Comparison of ENCODE assay signal across 31 mouse cellular contexts in genomic region chr2:11194732-11195340, GRCm38 (mm10). TPM values are rescaled to one million over a fixed set of nuclear protein-coding genes. Genes with fewer than 3 reads are reported as not detected.
DNase-seq lines count a peak whose midpoint lies in the region; ATAC-seq and TF ChIP-seq lines count a peak whose summit lies in the region.
"Had no signal": no experiment of that assay in that cellular context is flagged by ENCODE, and none has a peak within 500 bp of the region (broad histone marks: within the 10 kb centered on the region; RNA-seq: fewer than 3 reads in every experiment).

No protein-coding gene starts in this region.

- no peaks in the 10 kb centered on the region for H3K4me1 ChIP-seq in midbrain, embryonic 12.5 days
- no peaks in the 10 kb centered on the region for H3K4me1 ChIP-seq in midbrain, embryonic 16.5 days (ENCODE audit: control insufficient read depth, insufficient read depth, low read length)
- no peaks in the 10 kb centered on the region for H3K4me1 ChIP-seq in hindbrain, postnatal 0 days (ENCODE audit: insufficient read depth, low read length)
- H3K4me1 ChIP-seq: embryonic facial prominence, embryonic 13.5 days; forebrain, embryonic 10.5 days; forebrain, embryonic 15.5 days; heart, embryonic 15.5 days; hindbrain, embryonic 12.5 days; limb, embryonic 15.5 days; lung, embryonic 15.5 days; midbrain, embryonic 15.5 days; stomach, embryonic 15.5 days had no signal

- DNase-seq in T-cell, adult 2 months (ENCODE audit: low spot score): peak; percentile 78
- peak; percentile 88 for DNase-seq in naive thymus-derived CD4-positive, alpha-beta T cell, adult 2 months (ENCODE audit: low read depth)
- peak; percentile 52 to 54 for DNase-seq in thymus, postnatal 36 days
- DNase-seq in layer of hippocampus, adult 9-10 months (ENCODE audit: low spot score): no peak
- DNase-seq in frontal cortex, postnatal 10 days (ENCODE audit: low spot score in 2 of 2): no peak
- no peak for DNase-seq in hindbrain, postnatal 0 days (ENCODE audit: low spot score)
- DNase-seq: adrenal gland, postnatal 36 days; B cell, adult 2 months; cerebellum, adult 18-20 months; cerebellum, postnatal 10 days; gastrocnemius, postnatal 10 days; heart, postnatal 36 days; kidney, adult 11 months; kidney, postnatal 36 days; layer of hippocampus, postnatal 36 days had no signal

- no peaks in the 10 kb centered on the region for H3K9me3 ChIP-seq in midbrain, embryonic 12.5 days
- no peaks in the 10 kb centered on the region for H3K9me3 ChIP-seq in midbrain, embryonic 16.5 days (replicated peaks; ENCODE audit: control insufficient read depth, low read length, poor library complexity, severe bottlenecking)
- no peaks in the 10 kb centered on the region for H3K9me3 ChIP-seq in hindbrain, postnatal 0 days (ENCODE audit: low read length)
- H3K9me3 ChIP-seq: embryonic facial prominence, embryonic 13.5 days; forebrain, embryonic 10.5 days; forebrain, embryonic 15.5 days; heart, embryonic 15.5 days; hindbrain, embryonic 12.5 days; kidney, embryonic 15.5 days; limb, embryonic 10.5 days; limb, embryonic 15.5 days; liver, embryonic 15.5 days; lung, embryonic 15.5 days; midbrain, embryonic 15.5 days; neural tube, embryonic 12.5 days; stomach, embryonic 15.5 days had no signal

- H3K4me3 ChIP-seq in midbrain, embryonic 12.5 days: no peak overlapping the region
- H3K4me3 ChIP-seq in midbrain, embryonic 16.5 days (ENCODE audit: low read depth, low read length): no peak overlapping the region
- no peak overlapping the region for H3K4me3 ChIP-seq in hindbrain, postnatal 0 days (ENCODE audit: low read length)
- H3K4me3 ChIP-seq: embryonic facial prominence, embryonic 13.5 days; forebrain, embryonic 10.5 days; forebrain, embryonic 15.5 days; heart, embryonic 15.5 days; hindbrain, embryonic 12.5 days; kidney, embryonic 15.5 days; limb, embryonic 10.5 days; limb, embryonic 15.5 days; liver, embryonic 15.5 days; lung, embryonic 15.5 days; midbrain, embryonic 15.5 days; neural tube, embryonic 12.5 days; stomach, embryonic 15.5 days had no signal

- 82% methylated on average over 5 of the region's 5 CpGs for WGBS in midbrain, embryonic 12.5 days
- WGBS in midbrain, embryonic 16.5 days: 89% methylated on average over 5 of the region's 5 CpGs
- 83% methylated on average over 5 of the region's 5 CpGs for WGBS in hindbrain, postnatal 0 days

- H3K27me3 ChIP-seq in midbrain, embryonic 12.5 days: peaks cover 4% of the 10 kb centered on the region
- H3K27me3 ChIP-seq in midbrain, embryonic 16.5 days (ENCODE audit: control insufficient read depth, insufficient read depth, low read depth, low read length): no peaks in the 10 kb centered on the region
- no peaks in the 10 kb centered on the region for H3K27me3 ChIP-seq in hindbrain, postnatal 0 days (ENCODE audit: insufficient read depth, low read length)
- H3K27me3 ChIP-seq: embryonic facial prominence, embryonic 13.5 days; forebrain, embryonic 15.5 days; heart, embryonic 15.5 days; hindbrain, embryonic 12.5 days; kidney, embryonic 15.5 days; limb, embryonic 15.5 days; liver, embryonic 15.5 days; lung, embryonic 15.5 days; midbrain, embryonic 15.5 days; neural tube, embryonic 12.5 days; stomach, embryonic 15.5 days had no signal

- H3K36me3 ChIP-seq in midbrain, embryonic 12.5 days: no peaks in the 10 kb centered on the region
- no peaks in the 10 kb centered on the region for H3K36me3 ChIP-seq in midbrain, embryonic 16.5 days (ENCODE audit: control insufficient read depth, insufficient read depth, low read length)
- no peaks in the 10 kb centered on the region for H3K36me3 ChIP-seq in hindbrain, postnatal 0 days (ENCODE audit: insufficient read depth, low read length)
- H3K36me3 ChIP-seq: embryonic facial prominence, embryonic 13.5 days; forebrain, embryonic 10.5 days; forebrain, embryonic 15.5 days; heart, embryonic 15.5 days; hindbrain, embryonic 12.5 days; kidney, embryonic 15.5 days; limb, embryonic 10.5 days; limb, embryonic 15.5 days; liver, embryonic 15.5 days; lung, embryonic 15.5 days; midbrain, embryonic 15.5 days; neural tube, embryonic 12.5 days; stomach, embryonic 15.5 days had no signal

- no peak overlapping the region for H3K4me2 ChIP-seq in midbrain, embryonic 12.5 days (replicated peaks)
- no peak overlapping the region for H3K4me2 ChIP-seq in midbrain, embryonic 16.5 days (ENCODE audit: low read length)
- H3K4me2 ChIP-seq in hindbrain, postnatal 0 days (ENCODE audit: low read depth, low read length): no peak overlapping the region
- H3K4me2 ChIP-seq: embryonic facial prominence, embryonic 13.5 days; forebrain, embryonic 15.5 days; heart, embryonic 15.5 days; hindbrain, embryonic 12.5 days; kidney, embryonic 15.5 days; limb, embryonic 15.5 days; liver, embryonic 15.5 days; lung, embryonic 15.5 days; midbrain, embryonic 15.5 days; neural tube, embryonic 12.5 days; stomach, embryonic 15.5 days had no signal

- no peak overlapping the region for H3K9ac ChIP-seq in midbrain, embryonic 12.5 days (replicated peaks)
- H3K9ac ChIP-seq in midbrain, embryonic 16.5 days (ENCODE audit: low read depth, low read length): no peak overlapping the region
- no peak overlapping the region for H3K9ac ChIP-seq in hindbrain, postnatal 0 days (replicated peaks; ENCODE audit: low read length)
- H3K9ac ChIP-seq: embryonic facial prominence, embryonic 13.5 days; forebrain, embryonic 15.5 days; heart, embryonic 15.5 days; hindbrain, embryonic 12.5 days; kidney, embryonic 15.5 days; limb, embryonic 15.5 days; liver, embryonic 15.5 days; lung, embryonic 15.5 days; midbrain, embryonic 15.5 days; neural tube, embryonic 12.5 days; stomach, embryonic 15.5 days had no signal

- 0 out of 2 replicates have a peak, but pooled peaks have one; percentile 12 for ATAC-seq in midbrain, embryonic 12.5 days (ENCODE audit: low FRiP score, low read depth)
- no peak for ATAC-seq in midbrain, embryonic 16.5 days
- ATAC-seq in hindbrain, postnatal 0 days: no peak
- ATAC-seq: forebrain, embryonic 15.5 days; midbrain, embryonic 15.5 days; Patski had no signal

- TF ChIP-seq CTCF in hindbrain, postnatal 0 days (IDR thresholded peaks at IDR 0.05; ENCODE audit: low read depth): no peak

- no peak overlapping the region for H3K27ac ChIP-seq in midbrain, embryonic 12.5 days (replicated peaks)
- no peak overlapping the region for H3K27ac ChIP-seq in midbrain, embryonic 16.5 days (ENCODE audit: low read length)
- H3K27ac ChIP-seq in hindbrain, postnatal 0 days: no peak overlapping the region
- H3K27ac ChIP-seq: embryonic facial prominence, embryonic 13.5 days; forebrain, embryonic 10.5 days; forebrain, embryonic 15.5 days; heart, embryonic 15.5 days; hindbrain, embryonic 12.5 days; kidney, embryonic 15.5 days; limb, embryonic 10.5 days; limb, embryonic 15.5 days; liver, embryonic 15.5 days; lung, embryonic 15.5 days; midbrain, embryonic 15.5 days; neural tube, embryonic 12.5 days; stomach, embryonic 15.5 days had no signal

RNA-seq across cellular contexts. Expression of gene Prkcq, which starts 22.9 kb away (rescaled TPM):
- 1.2 and 1.8 TPM in 2 replicates for polyA plus RNA-seq in midbrain, embryonic 12.5 days (2016; fragmentation: Nextera tagmentation; extraction: Ambion mirVana)
- polyA plus RNA-seq in midbrain, embryonic 16.5 days (2015; fragmentation: Nextera tagmentation; extraction: Ambion mirVana): 7.1 and 7.8 TPM in 2 replicates
- 12.9 and 13.5 TPM in 2 replicates for total RNA-seq in hindbrain, postnatal 0 days (2014; rRNA removed)
- polyA plus RNA-seq in hindbrain, postnatal 0 days (2015; fragmentation: Nextera tagmentation; extraction: Ambion mirVana): 14.8 and 18.1 TPM in 2 replicates

Comparison
In these comparisons a context has a peak if more than half of its experiments do, and no peak if none do; other contexts are left out.
1. DNase-seq: peak in T-cell, adult 2 months (single experiment), naive thymus-derived CD4-positive, alpha-beta T cell, adult 2 months (single experiment) and thymus, postnatal 36 days (2 of 2); none in layer of hippocampus, adult 9-10 months (single experiment), frontal cortex, postnatal 10 days (0 of 2) and hindbrain, postnatal 0 days (single experiment).